Mouse (Mus musculus): ENCODE measurements around the gene Gpatch11. TPM values are rescaled to one million over a fixed set of nuclear protein-coding genes. Genes with fewer than 3 reads are reported as not detected.

Gene Gpatch11
- polyA plus RNA-seq, 1 experiment from 2014 or later = 56.9 TPM

GRCm38 (mm10) chr17:78824346-78824745 is 11.0 kb upstream of the Gpatch11 start:
- H3K36me3 ChIP-seq (ENCODE audit: control insufficient read depth, insufficient read depth, low read length) = peaks cover 46% of the 10 kb centered on the region
- ATAC-seq = no peak
- H3K27ac ChIP-seq (ENCODE audit: low read depth, low read length) = no peak overlapping the region
- WGBS = 91% methylated on average over 13 of the region's 13 CpGs
- H3K27me3 ChIP-seq (replicated peaks; ENCODE audit: control insufficient read depth, insufficient read depth, low read length) = no peaks in the 10 kb centered on the region
- H3K9ac ChIP-seq (ENCODE audit: low read depth, low read length) = no peak overlapping the region
- H3K9me3 ChIP-seq (ENCODE audit: control insufficient read depth, low read length) = no peaks in the 10 kb centered on the region
- H3K4me2 ChIP-seq (ENCODE audit: low read length) = no peak overlapping the region
- H3K4me1 ChIP-seq (ENCODE audit: control insufficient read depth, insufficient read depth, low read depth, low read length) = no peaks in the 10 kb centered on the region
- H3K4me3 ChIP-seq (ENCODE audit: low read length) = no peak overlapping the region

- Histone ChIP-seq H3K4me1 (ENCODE audit: control insufficient read depth, insufficient read depth, low read depth, low read length) (peaks cover 11% of the 10 kb centered on the region), H3K9me3 (ENCODE audit: control insufficient read depth, low read length) (no peaks in the 10 kb centered on the region), H3K36me3 (ENCODE audit: control insufficient read depth, insufficient read depth, low read length) (peaks cover 11% of the 10 kb centered on the region), H3K27ac (ENCODE audit: low read depth, low read length) (peak overlapping the region; percentile 83), H3K4me3 (ENCODE audit: low read length) (peak overlapping the region; percentile 89), H3K9ac (ENCODE audit: low read depth, low read length) (peak overlapping the region; percentile 72), H3K27me3 (replicated peaks; ENCODE audit: control insufficient read depth, insufficient read depth, low read length) (no peaks in the 10 kb centered on the region), H3K4me2 (ENCODE audit: low read length) (peak overlapping the region; percentile 90)
- ATAC-seq = no peak
- WGBS = 22% methylated on average over 2 of the region's 2 CpGs
Observed at GRCm38 (mm10) chr17:78836056-78836455, 689 bp downstream of the Gpatch11 start.

GRCm38 (mm10) chr17:78842271-78842928 is 7.0 kb downstream of the Gpatch11 start:
- Histone ChIP-seq H3K4me1 (ENCODE audit: control insufficient read depth, insufficient read depth, low read depth, low read length) (no peaks in the 10 kb centered on the region), H3K9ac (ENCODE audit: low read depth, low read length) (no peak overlapping the region), H3K36me3 (ENCODE audit: control insufficient read depth, insufficient read depth, low read length) (peaks cover 48% of the 10 kb centered on the region), H3K4me2 (ENCODE audit: low read length) (no peak overlapping the region), H3K27ac (ENCODE audit: low read depth, low read length) (no peak overlapping the region), H3K27me3 (replicated peaks; ENCODE audit: control insufficient read depth, insufficient read depth, low read length) (no peaks in the 10 kb centered on the region), H3K4me3 (ENCODE audit: low read length) (no peak overlapping the region), H3K9me3 (ENCODE audit: control insufficient read depth, low read length) (no peaks in the 10 kb centered on the region)
- ATAC-seq = no peak
- WGBS = 90% methylated on average over 7 of the region's 7 CpGs

- ATAC-seq = no peak
- no peaks in the 10 kb centered on the region for H3K27me3 ChIP-seq (replicated peaks; ENCODE audit: control insufficient read depth, insufficient read depth, low read length)
- H3K4me2 ChIP-seq (ENCODE audit: low read length) = no peak overlapping the region
- no peaks in the 10 kb centered on the region for H3K4me1 ChIP-seq (ENCODE audit: control insufficient read depth, insufficient read depth, low read depth, low read length)
- 90% methylated on average over 10 of the region's 10 CpGs for WGBS
- no peak overlapping the region for H3K4me3 ChIP-seq (ENCODE audit: low read length)
- H3K36me3 ChIP-seq (ENCODE audit: control insufficient read depth, insufficient read depth, low read length) = no peaks in the 10 kb centered on the region
- no peaks in the 10 kb centered on the region for H3K9me3 ChIP-seq (ENCODE audit: control insufficient read depth, low read length)
- H3K9ac ChIP-seq (ENCODE audit: low read depth, low read length) = no peak overlapping the region
- H3K27ac ChIP-seq (ENCODE audit: low read depth, low read length) = no peak overlapping the region
Observed at GRCm38 (mm10) chr17:78856243-78856642, 20.9 kb downstream of the Gpatch11 start.

- no peaks in the 10 kb centered on the region for H3K4me1 ChIP-seq (ENCODE audit: control insufficient read depth, insufficient read depth, low read depth, low read length)
- H3K4me2 ChIP-seq (ENCODE audit: low read length) = no peak overlapping the region
- H3K9me3 ChIP-seq (ENCODE audit: control insufficient read depth, low read length) = no peaks in the 10 kb centered on the region
- H3K4me3 ChIP-seq (ENCODE audit: low read length) = no peak overlapping the region
- H3K9ac ChIP-seq (ENCODE audit: low read depth, low read length) = no peak overlapping the region
- no peak overlapping the region for H3K27ac ChIP-seq (ENCODE audit: low read depth, low read length)
- no peak for ATAC-seq
- H3K27me3 ChIP-seq (replicated peaks; ENCODE audit: control insufficient read depth, insufficient read depth, low read length) = no peaks in the 10 kb centered on the region
- 89% methylated on average over 6 of the region's 6 CpGs for WGBS
- no peaks in the 10 kb centered on the region for H3K36me3 ChIP-seq (ENCODE audit: control insufficient read depth, insufficient read depth, low read length)
Observed at GRCm38 (mm10) chr17:78873886-78874285, 38.5 kb downstream of the Gpatch11 start.

- 0 out of 2 replicates have a peak, but pooled peaks cover 3% of the 10 kb centered on the region for H3K4me1 ChIP-seq (ENCODE audit: control insufficient read depth, insufficient read depth, low read depth, low read length)
- H3K36me3 ChIP-seq (ENCODE audit: control insufficient read depth, insufficient read depth, low read length) = no peaks in the 10 kb centered on the region
- no peaks in the 10 kb centered on the region for H3K27me3 ChIP-seq (replicated peaks; ENCODE audit: control insufficient read depth, insufficient read depth, low read length)
- 17% methylated on average over 4 of the region's 7 CpGs for WGBS
- 0 out of 2 replicates have a peak overlapping the region, but pooled peaks have one; percentile 37 for H3K27ac ChIP-seq (ENCODE audit: low read depth, low read length)
- H3K9ac ChIP-seq (ENCODE audit: low read depth, low read length) = peak overlapping the region; percentile 57
- peak overlapping the region; percentile 41 for H3K4me3 ChIP-seq (ENCODE audit: low read length)
- peak; percentile 91 for ATAC-seq
- H3K4me2 ChIP-seq (ENCODE audit: low read length) = peak overlapping the region; percentile 73
- no peaks in the 10 kb centered on the region for H3K9me3 ChIP-seq (ENCODE audit: control insufficient read depth, low read length)
Observed at GRCm38 (mm10) chr17:78881878-78882304, 46.5 kb downstream of the Gpatch11 start.

GRCm38 (mm10) chr17:78882401-78883112 is 47.2 kb downstream of the Gpatch11 start, which contains the start of gene Eif2ak2:
Gene Eif2ak2 (minus strand): TSS chr17:78882573.
- ATAC-seq = peak; percentile 94
- H3K27ac ChIP-seq (ENCODE audit: low read depth, low read length) = 0 out of 2 replicates have a peak within 1 kb of the TSS, but pooled peaks have one; percentile 37
- WGBS = 2% methylated on average over 28 of the region's 28 CpGs
- H3K4me3 ChIP-seq (ENCODE audit: low read length) = peak within 1 kb of the TSS; percentile 41
- no peaks in the 10 kb centered on the region for H3K9me3 ChIP-seq (ENCODE audit: control insufficient read depth, low read length)
- peak within 1 kb of the TSS; percentile 57 for H3K9ac ChIP-seq (ENCODE audit: low read depth, low read length)
- H3K36me3 ChIP-seq (ENCODE audit: control insufficient read depth, insufficient read depth, low read length) = no peaks in the 10 kb centered on the region
- H3K4me2 ChIP-seq (ENCODE audit: low read length) = peak within 1 kb of the TSS; percentile 73
- H3K4me1 ChIP-seq (ENCODE audit: control insufficient read depth, insufficient read depth, low read depth, low read length) = 0 out of 2 replicates have a peak, but pooled peaks cover 3% of the 10 kb centered on the region
- no peaks in the 10 kb centered on the region for H3K27me3 ChIP-seq (replicated peaks; ENCODE audit: control insufficient read depth, insufficient read depth, low read length)

- Histone ChIP-seq H3K9me3 (ENCODE audit: control insufficient read depth, low read length) (no peaks in the 10 kb centered on the region), H3K36me3 (ENCODE audit: control insufficient read depth, insufficient read depth, low read length) (no peaks in the 10 kb centered on the region), H3K27me3 (replicated peaks; ENCODE audit: control insufficient read depth, insufficient read depth, low read length) (no peaks in the 10 kb centered on the region), H3K9ac (ENCODE audit: low read depth, low read length) (no peak overlapping the region), H3K27ac (ENCODE audit: low read depth, low read length) (no peak overlapping the region), H3K4me3 (ENCODE audit: low read length) (no peak overlapping the region), H3K4me2 (ENCODE audit: low read length) (no peak overlapping the region), H3K4me1 (ENCODE audit: control insufficient read depth, insufficient read depth, low read depth, low read length) (0 out of 2 replicates have a peak, but pooled peaks cover 3% of the 10 kb centered on the region)
- WGBS = 88% methylated on average over 4 of the region's 4 CpGs
- no peak for ATAC-seq
Observed at GRCm38 (mm10) chr17:78883291-78883690, 47.9 kb downstream of the Gpatch11 start.
